Mouse (Mus musculus): ENCODE measurements at regions not wholly inside any gene's neighbourhood (a gene's known extent, or its start where the extent isn't known, plus 50 kb on each side); places are given as distances from the start of the nearest gene placed in this dataset.

- peak; percentile 87 for DNase-seq
Observed at GRCm38 (mm10) chr3:135155537-135155956, 56.8 kb upstream of the Cenpe start.
